Mouse (Mus musculus): ENCODE results near the gene Wbp2nl.

Gene Wbp2nl

GRCm38 (mm10) chr15:82319613-82320012, 20.9 kb downstream of the Wbp2nl start:
- no peak for DNase-seq (ENCODE audit: low spot score)

GRCm38 (mm10) chr15:82322195-82322594, 23.4 kb downstream of the Wbp2nl start:
- DNase-seq (ENCODE audit: low spot score): no peak

GRCm38 (mm10) chr15:82325382-82325781, 26.6 kb downstream of the Wbp2nl start:
- DNase-seq (ENCODE audit: low spot score): no peak

DNA sequence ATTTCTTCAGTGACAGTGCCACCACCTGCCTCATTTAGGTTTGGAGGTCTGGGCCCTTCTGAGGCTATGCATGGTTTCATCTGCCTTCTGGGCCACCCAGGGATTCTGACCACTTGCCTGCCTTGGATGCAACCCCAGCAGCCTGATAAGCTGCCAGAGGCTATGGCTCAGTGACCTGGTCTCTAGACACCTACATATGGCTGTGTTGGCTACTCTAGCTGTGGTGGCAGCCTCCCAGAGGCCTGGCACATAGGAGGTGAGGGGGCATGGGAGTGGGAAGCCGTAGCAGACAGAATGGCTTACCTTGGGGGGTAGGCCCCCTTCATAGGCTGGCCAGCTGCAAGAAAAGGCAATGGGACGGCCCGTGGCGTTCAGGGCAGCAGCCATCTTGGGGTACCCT, 36.4 kb downstream of the Wbp2nl start:
- no peak for DNase-seq (ENCODE audit: low spot score)

DNA sequence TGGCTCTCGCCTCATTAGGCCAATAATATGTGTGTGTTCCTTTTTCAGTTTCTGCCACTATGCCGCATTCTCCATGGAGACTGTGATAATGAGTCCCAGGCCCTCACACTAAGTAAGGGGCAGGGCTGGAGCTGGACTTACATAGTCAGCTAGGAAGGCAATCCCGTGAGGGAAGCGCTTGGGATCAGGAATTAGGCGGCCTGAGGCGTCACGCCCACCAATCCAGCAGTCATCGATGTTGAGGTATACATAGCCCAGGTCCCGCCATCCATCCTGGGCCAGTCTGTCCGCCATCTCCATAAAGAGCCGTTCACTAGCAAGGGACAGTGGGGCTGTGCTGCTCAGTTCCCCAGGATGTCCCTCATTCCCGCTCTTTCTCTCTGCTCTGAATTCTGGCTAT, 37.9 kb downstream of the Wbp2nl start:
- no peak for DNase-seq (ENCODE audit: low spot score)

DNA sequence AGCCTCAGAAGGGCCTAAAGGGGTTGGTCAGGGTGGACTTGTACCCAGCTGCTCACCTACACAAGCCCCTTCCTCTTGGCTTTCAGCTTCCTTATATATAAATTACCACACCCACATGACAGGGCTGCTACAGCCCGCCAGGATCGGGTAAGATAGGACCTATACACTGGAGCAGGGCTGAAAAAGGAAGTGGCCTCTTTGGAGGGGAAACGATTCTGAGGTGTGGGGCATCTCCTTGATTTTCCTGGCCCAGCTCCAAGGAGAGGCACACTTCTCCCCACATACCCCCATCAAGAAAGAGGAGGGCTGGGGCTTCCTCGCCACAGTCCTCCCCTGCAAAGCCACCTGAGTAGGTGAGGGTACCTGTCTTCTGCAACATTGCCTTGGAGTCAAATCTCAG, 39.1 kb downstream of the Wbp2nl start:
- DNase-seq (ENCODE audit: low spot score): peak; percentile 52

GRCm38 (mm10) chr15:82338593-82339112, 39.9 kb downstream of the Wbp2nl start, which contains the start of the genes Naga, Pheta2 and Smdt1:
Naga (minus strand) TSS chr15:82338925.
Pheta2 (plus strand) TSS chr15:82338942.
Smdt1 (plus strand) TSS chr15:82338959.
- peak; percentile 98 for DNase-seq (ENCODE audit: low spot score)

DNA sequence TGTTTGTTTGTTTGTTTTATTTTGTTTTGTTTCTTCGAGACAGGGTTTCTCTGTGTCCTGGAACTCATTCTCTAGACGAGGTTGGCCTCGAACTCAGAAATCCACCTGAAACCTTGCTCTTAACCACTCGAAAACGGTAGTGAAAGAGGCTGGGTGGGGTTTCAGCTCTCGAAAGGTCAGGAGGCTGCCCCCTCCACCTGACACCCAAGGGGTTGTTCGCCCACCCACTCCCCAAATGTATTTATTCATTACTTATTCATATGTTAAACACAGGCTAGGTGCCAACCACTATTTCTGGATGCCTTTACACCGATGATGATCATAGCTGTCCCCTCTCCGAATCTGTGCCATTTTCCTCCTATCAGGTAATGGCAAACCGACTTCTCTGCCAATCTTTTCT, 40.4 kb downstream of the Wbp2nl start:
- peak; percentile 47 for DNase-seq (ENCODE audit: low spot score)

DNA sequence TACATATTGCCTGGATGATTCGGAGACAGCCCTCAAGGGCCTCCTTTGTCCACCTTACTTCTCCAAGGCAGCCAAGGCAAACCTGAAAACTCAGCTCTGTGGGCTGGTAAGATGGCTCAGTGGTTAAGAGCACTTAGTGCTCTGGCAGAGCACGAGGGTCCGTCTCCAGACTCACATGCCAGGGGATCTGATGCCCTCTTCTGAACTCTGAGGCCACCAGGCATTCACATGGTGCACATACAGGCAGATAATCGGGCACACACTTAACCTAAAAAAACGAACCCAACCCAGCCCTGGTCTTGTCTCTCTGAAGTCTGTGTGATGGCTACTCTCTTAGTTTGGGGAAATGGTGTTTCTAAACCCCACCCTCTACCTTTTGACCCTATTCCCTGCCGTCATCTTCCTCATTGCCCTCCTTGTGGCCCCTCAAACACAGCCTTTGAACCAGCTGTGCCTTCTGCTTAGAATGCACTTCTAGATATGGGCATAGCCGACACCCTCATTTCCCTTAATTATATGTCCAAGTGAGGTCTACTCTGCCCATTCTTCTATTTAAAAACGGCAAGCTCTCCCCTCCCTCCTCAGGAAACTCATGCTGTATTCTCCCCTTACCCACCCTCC, 41.0 kb downstream of the Wbp2nl start:
- DNase-seq (ENCODE audit: low spot score): no peak

- DNase-seq (ENCODE audit: low spot score): peak; percentile 50
Measured at GRCm38 (mm10) chr15:82340414-82341035, 41.8 kb downstream of the Wbp2nl start.

GRCm38 (mm10) chr15:82341036-82341501, 42.3 kb downstream of the Wbp2nl start:
- peak; percentile 81 for DNase-seq (ENCODE audit: low spot score)

- no peak for DNase-seq (ENCODE audit: low spot score)
Measured at GRCm38 (mm10) chr15:82341675-82342542, 43.2 kb downstream of the Wbp2nl start.

- no peak for DNase-seq (ENCODE audit: low spot score)
Measured at GRCm38 (mm10) chr15:82342543-82342935, 43.8 kb downstream of the Wbp2nl start.

DNA sequence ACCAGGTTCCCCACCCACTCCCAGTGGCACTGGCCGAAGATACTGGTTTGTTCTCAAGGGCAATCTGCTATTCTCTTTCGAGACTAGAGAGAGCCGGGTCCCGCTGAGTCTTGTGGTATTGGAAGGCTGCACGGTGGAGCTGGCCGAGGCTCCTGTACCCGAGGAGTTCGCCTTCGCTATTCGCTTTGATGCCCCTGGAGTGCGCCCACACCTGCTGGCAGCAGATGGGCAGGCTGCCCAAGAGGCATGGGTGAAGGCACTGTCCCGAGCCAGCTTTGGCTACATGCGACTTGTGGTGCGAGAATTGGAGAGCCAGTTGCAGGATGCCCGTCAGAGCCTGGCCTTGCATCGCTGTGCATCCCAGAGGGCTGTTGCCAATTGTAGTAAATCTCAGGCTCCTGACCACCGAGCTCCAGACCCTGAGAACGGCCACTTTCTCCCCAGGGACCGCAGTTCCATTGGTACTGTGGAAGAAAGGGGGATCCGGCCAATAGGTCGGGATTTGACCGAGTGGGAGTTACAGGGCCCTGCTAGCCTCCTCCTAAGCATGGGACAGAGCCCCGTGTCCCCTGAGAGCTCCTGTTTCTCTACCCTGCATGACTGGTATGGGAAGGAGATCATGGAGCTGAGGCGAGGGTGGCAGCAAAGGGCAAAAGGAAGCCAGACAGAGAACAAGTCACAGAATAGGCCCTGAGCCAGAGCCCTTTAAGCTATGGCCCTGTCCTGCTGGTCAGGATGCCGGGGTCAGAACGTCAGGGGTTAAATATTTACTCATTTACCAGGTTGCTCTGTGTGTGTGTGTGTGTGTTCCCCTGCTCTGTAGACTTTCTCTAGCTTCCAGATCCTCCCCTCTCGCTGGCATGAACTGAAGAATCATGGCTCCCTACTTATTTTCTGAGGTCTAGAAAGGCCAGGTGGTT, 44.9 kb downstream of the Wbp2nl start:
- peak; percentile 50 for DNase-seq (ENCODE audit: low spot score)

GRCm38 (mm10) chr15:82344971-82345370, 46.2 kb downstream of the Wbp2nl start:
- no peak for DNase-seq (ENCODE audit: low spot score)

- peak; percentile 97 for DNase-seq (ENCODE audit: low spot score)
Measured at GRCm38 (mm10) chr15:82345820-82346470, 47.2 kb downstream of the Wbp2nl start.

GRCm38 (mm10) chr15:82346580-82347302, 48.0 kb downstream of the Wbp2nl start:
- no peak for DNase-seq (ENCODE audit: low spot score)

DNA sequence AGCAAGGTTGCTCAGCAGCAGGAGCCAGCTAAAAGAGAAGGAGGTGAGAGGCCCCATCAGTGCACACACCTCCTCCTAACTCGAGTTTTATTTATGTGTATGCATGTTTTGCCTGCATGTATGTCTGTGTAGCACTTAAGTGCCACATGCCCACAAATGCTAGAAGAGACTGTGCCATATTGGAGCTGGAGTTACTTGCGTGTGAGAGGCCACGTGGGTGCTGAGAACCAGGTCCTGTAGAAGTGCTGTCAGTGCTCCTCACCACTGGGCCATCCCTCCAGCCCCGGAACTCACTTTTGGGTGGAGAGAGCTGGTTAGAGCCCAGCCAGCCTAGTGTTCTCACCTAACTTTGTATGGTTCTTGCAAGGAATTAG, 48.5 kb downstream of the Wbp2nl start:
- no peak for DNase-seq (ENCODE audit: low spot score)

DNA sequence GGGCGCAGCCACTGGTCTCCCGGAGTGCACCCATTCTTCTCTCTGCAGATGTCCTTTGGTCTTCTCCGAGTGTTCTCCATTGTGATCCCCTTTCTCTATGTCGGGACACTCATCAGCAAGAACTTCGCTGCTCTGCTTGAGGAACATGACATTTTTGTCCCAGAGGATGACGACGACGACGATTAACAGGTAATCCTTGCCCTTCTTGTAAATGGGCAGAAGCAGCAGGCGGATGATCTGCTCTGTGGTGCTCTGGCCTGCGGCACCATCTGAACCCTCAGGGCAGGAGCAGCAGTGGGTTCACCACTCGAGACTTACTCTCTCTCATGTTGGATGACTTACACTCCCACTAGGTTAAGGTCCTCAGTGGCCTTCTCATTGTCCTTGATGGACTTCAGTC, 49.1 kb downstream of the Wbp2nl start:
- DNase-seq (ENCODE audit: low spot score): no peak

Measured in testis, postnatal 10 days (tissue).